Mouse (Mus musculus): ENCODE data around the gene Met.

DNA sequence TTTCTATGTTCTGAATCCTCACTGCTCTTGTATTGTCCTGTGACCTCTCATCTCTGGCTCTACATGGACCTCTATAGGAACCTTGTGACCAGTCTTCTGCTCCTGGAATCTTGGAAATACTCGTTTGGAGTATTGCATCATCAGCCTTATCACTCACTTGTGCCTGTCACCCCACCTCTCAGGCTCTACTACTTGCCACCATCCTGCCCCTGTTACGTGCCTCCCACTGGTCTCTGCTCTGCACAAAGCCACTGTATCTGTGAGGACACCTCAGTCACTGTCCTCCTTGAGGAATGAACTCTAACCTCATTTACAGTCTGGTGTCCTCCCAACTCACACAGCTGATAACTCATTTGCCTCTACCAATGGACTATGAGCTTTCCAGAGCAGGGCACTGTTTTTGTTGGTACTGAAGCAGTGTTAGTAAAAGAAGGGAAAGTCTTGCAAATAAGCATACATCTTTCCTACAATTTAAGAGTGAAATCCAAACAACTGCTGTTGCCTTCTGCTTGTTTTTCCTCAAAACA is 24.8 kb downstream of the Met start:
- no peak for TF ChIP-seq CTCF (IDR thresholded peaks at IDR 0.05; ENCODE audit: control insufficient read depth, insufficient read depth, insufficient replicate concordance, low read depth, low read length)
- no peak for TF ChIP-seq POLR2A (IDR thresholded peaks at IDR 0.05; ENCODE audit: control insufficient read depth, low read depth, low read length)

Data from testis, adult 2 months (tissue).